Mouse (Mus musculus): ENCODE data around the gene Irf8. TPM values are rescaled to one million over a fixed set of nuclear protein-coding genes. Genes with fewer than 3 reads are reported as not detected.

Irf8 gene
- polyA plus RNA-seq, 1 experiment from 2014 or later, result 8.5 TPM

- Histone ChIP-seq H3K27ac (ENCODE audit: low read depth) (no peak overlapping the region), H3K4me1 (ENCODE audit: insufficient read depth) (peaks cover 7% of the 10 kb centered on the region; the same call in 1 of the 2 replicates), H3K4me2 (no peak overlapping the region), H3K4me3 (ENCODE audit: low read depth, low read length) (no peak overlapping the region), H3K36me3 (ENCODE audit: insufficient read depth) (no peaks in the 10 kb centered on the region), H3K9ac (no peak overlapping the region), H3K27me3 (ENCODE audit: insufficient read depth, low read length) (no peaks in the 10 kb centered on the region), H3K9me3 (ENCODE audit: low read depth, low read length) (no peaks in the 10 kb centered on the region)
- TF ChIP-seq CTCF (IDR thresholded peaks at IDR 0.05; ENCODE audit: low read depth), result no peak
- no peak for ATAC-seq (ENCODE audit: insufficient read depth)
- no peak for DNase-seq
- WGBS, result 48% methylated on average over 4 of the region's 4 CpGs
These were observed 21.8 kb downstream of the Irf8 start for GRCm38 (mm10) chr8:120758005-120758404.

GRCm38 (mm10) chr8:120759847-120760246, 23.7 kb downstream of the Irf8 start:
- DNase-seq, result no peak
- no peak overlapping the region for H3K4me2 ChIP-seq
- peaks cover 7% of the 10 kb centered on the region; the same call in 1 of the 2 replicates for H3K4me1 ChIP-seq (ENCODE audit: insufficient read depth)
- H3K27me3 ChIP-seq (ENCODE audit: insufficient read depth, low read length), result no peaks in the 10 kb centered on the region
- 81% methylated on average over 6 of the region's 6 CpGs for WGBS
- no peak for ATAC-seq (ENCODE audit: insufficient read depth)
- H3K9me3 ChIP-seq (ENCODE audit: low read depth, low read length), result no peaks in the 10 kb centered on the region
- H3K9ac ChIP-seq, result no peak overlapping the region
- no peak for TF ChIP-seq CTCF (IDR thresholded peaks at IDR 0.05; ENCODE audit: low read depth)
- no peaks in the 10 kb centered on the region for H3K36me3 ChIP-seq (ENCODE audit: insufficient read depth)
- no peak overlapping the region for H3K27ac ChIP-seq (ENCODE audit: low read depth)
- H3K4me3 ChIP-seq (ENCODE audit: low read depth, low read length), result no peak overlapping the region

GRCm38 (mm10) chr8:120760341-120761215, 24.4 kb downstream of the Irf8 start:
- Histone ChIP-seq H3K4me3 (ENCODE audit: low read depth, low read length) (no peak overlapping the region), H3K9ac (no peak overlapping the region), H3K27ac (ENCODE audit: low read depth) (no peak overlapping the region), H3K4me1 (ENCODE audit: insufficient read depth) (peaks cover 6% of the 10 kb centered on the region; the same call in 1 of the 2 replicates), H3K36me3 (ENCODE audit: insufficient read depth) (no peaks in the 10 kb centered on the region), H3K9me3 (ENCODE audit: low read depth, low read length) (no peaks in the 10 kb centered on the region), H3K27me3 (ENCODE audit: insufficient read depth, low read length) (no peaks in the 10 kb centered on the region), H3K4me2 (no peak overlapping the region)
- no peak for DNase-seq
- ATAC-seq (ENCODE audit: insufficient read depth), result no peak
- TF ChIP-seq CTCF (IDR thresholded peaks at IDR 0.05; ENCODE audit: low read depth), result no peak
- 73% methylated on average over 19 of the region's 19 CpGs for WGBS

GRCm38 (mm10) chr8:120763267-120763666, 27.1 kb downstream of the Irf8 start:
- H3K4me2 ChIP-seq, result no peak overlapping the region
- no peaks in the 10 kb centered on the region for H3K36me3 ChIP-seq (ENCODE audit: insufficient read depth)
- TF ChIP-seq CTCF (IDR thresholded peaks at IDR 0.05; ENCODE audit: low read depth), result no peak
- H3K9ac ChIP-seq, result no peak overlapping the region
- WGBS, result 42% methylated on average over 5 of the region's 5 CpGs
- ATAC-seq (ENCODE audit: insufficient read depth), result no peak
- 0 out of 2 replicates have a peak overlapping the region, but pooled peaks have one; percentile 43 for H3K27ac ChIP-seq (ENCODE audit: low read depth)
- H3K4me3 ChIP-seq (ENCODE audit: low read depth, low read length), result no peak overlapping the region
- no peaks in the 10 kb centered on the region for H3K4me1 ChIP-seq (ENCODE audit: insufficient read depth)
- no peaks in the 10 kb centered on the region for H3K27me3 ChIP-seq (ENCODE audit: insufficient read depth, low read length)
- peak; percentile 47 for DNase-seq
- H3K9me3 ChIP-seq (ENCODE audit: low read depth, low read length), result no peaks in the 10 kb centered on the region

GRCm38 (mm10) chr8:120764638-120765037, 28.5 kb downstream of the Irf8 start:
- H3K9me3 ChIP-seq (ENCODE audit: low read depth, low read length), result no peaks in the 10 kb centered on the region
- ATAC-seq (ENCODE audit: insufficient read depth) (no peak), DNase-seq (no peak)
- H3K4me3 ChIP-seq (ENCODE audit: low read depth, low read length), result no peak overlapping the region
- H3K4me1 ChIP-seq (ENCODE audit: insufficient read depth), result no peaks in the 10 kb centered on the region
- no peak overlapping the region for H3K4me2 ChIP-seq
- TF ChIP-seq CTCF (IDR thresholded peaks at IDR 0.05; ENCODE audit: low read depth), result no peak
- no peaks in the 10 kb centered on the region for H3K36me3 ChIP-seq (ENCODE audit: insufficient read depth)
- no peak overlapping the region for H3K9ac ChIP-seq
- no peaks in the 10 kb centered on the region for H3K27me3 ChIP-seq (ENCODE audit: insufficient read depth, low read length)
- no peak overlapping the region for H3K27ac ChIP-seq (ENCODE audit: low read depth)

- ATAC-seq (ENCODE audit: insufficient read depth) (no peak), DNase-seq (no peak)
- no peak for TF ChIP-seq CTCF (IDR thresholded peaks at IDR 0.05; ENCODE audit: low read depth)
- H3K4me1 ChIP-seq (ENCODE audit: insufficient read depth), result no peaks in the 10 kb centered on the region
- WGBS, result 36% methylated on average over 3 of the region's 3 CpGs
- H3K9me3 ChIP-seq (ENCODE audit: low read depth, low read length), result no peaks in the 10 kb centered on the region
- no peaks in the 10 kb centered on the region for H3K36me3 ChIP-seq (ENCODE audit: insufficient read depth)
- H3K27ac ChIP-seq (ENCODE audit: low read depth), result no peak overlapping the region
- H3K4me3 ChIP-seq (ENCODE audit: low read depth, low read length), result no peak overlapping the region
- no peak overlapping the region for H3K4me2 ChIP-seq
- H3K27me3 ChIP-seq (ENCODE audit: insufficient read depth, low read length), result no peaks in the 10 kb centered on the region
- no peak overlapping the region for H3K9ac ChIP-seq
These were observed 30.5 kb downstream of the Irf8 start for GRCm38 (mm10) chr8:120766622-120767021.

GRCm38 (mm10) chr8:120768454-120769218, 32.5 kb downstream of the Irf8 start:
- ATAC-seq (ENCODE audit: insufficient read depth) (no peak), DNase-seq (no peak)
- Histone ChIP-seq H3K27ac (ENCODE audit: low read depth) (no peak overlapping the region), H3K4me1 (ENCODE audit: insufficient read depth) (no peaks in the 10 kb centered on the region), H3K27me3 (ENCODE audit: insufficient read depth, low read length) (no peaks in the 10 kb centered on the region), H3K36me3 (ENCODE audit: insufficient read depth) (no peaks in the 10 kb centered on the region), H3K9ac (no peak overlapping the region), H3K4me2 (no peak overlapping the region), H3K4me3 (ENCODE audit: low read depth, low read length) (no peak overlapping the region), H3K9me3 (ENCODE audit: low read depth, low read length) (no peaks in the 10 kb centered on the region)
- TF ChIP-seq CTCF (IDR thresholded peaks at IDR 0.05; ENCODE audit: low read depth), result no peak
- 47% methylated on average over 12 of the region's 12 CpGs for WGBS

Measured in lung, embryonic 14.5 days (tissue).